Mouse (Mus musculus) liver, embryonic 14.5 days (tissue): Measurements from ENCODE around the gene Pmpca. TPM values are rescaled to one million over a fixed set of nuclear protein-coding genes. Genes with fewer than 3 reads are reported as not detected.
A peak's percentile ranks its signal among the peaks of the same experiment; 100 is the strongest.
"Not testable (repeated sequence)": the region's sequence is repeated elsewhere in the genome, so short reads cannot be mapped to it uniquely, and the experiment has no call there.

Experiments used
- ATAC-seq: fragments of 200-750 bp; cut with Nextera tagmentation; 2 replicates; pipeline ENCODE4 v1.8.0; 2017; ENCODE audit warnings: moderate number of reproducible peaks, mild to moderate bottlenecking, moderate library complexity; ENCODE audit not compliant: insufficient read depth
- DNase-seq, 3 experiments: peaks; one replicate each; pipeline ENCODE4 v3.0.0-alpha.2; 2012 to 2013; ENCODE audit warnings: low read depth in 3 of 3, low spot score in 3 of 3
- H3K27ac ChIP-seq: fragments of 300-500 bp; sonication (generic); 2 replicates; pipeline ENCODE4 v1.5.1; 2014; ENCODE audit warnings: moderate library complexity, mild to moderate bottlenecking, control low read depth, inconsistent platforms
- H3K27me3 ChIP-seq: fragments of 300-500 bp; sonication (generic); 2 replicates; pipeline ENCODE4 v1.6.1; 2014; ENCODE audit warnings: mild to moderate bottlenecking, low read length, moderate library complexity; ENCODE audit not compliant: control insufficient read depth, insufficient read depth
- H3K36me3 ChIP-seq: fragments of 300-500 bp; sonication (generic); replicated peaks from 2 replicates; pipeline ENCODE4 v1.6.1; 2014; ENCODE audit warnings: low read depth; ENCODE audit not compliant: control insufficient read depth, insufficient read depth
- H3K4me1 ChIP-seq, 2 experiments: fragments of 200-500 bp in 1 of 2; fragments of 300-500 bp in 1 of 2; sonication (generic) in 1 of 2; replicated peaks; 2 replicates each; pipeline ENCODE4 v1.6.1; 2012 to 2014; ENCODE audit warnings: antibody characterized with exemption in 1 of 2, inconsistent platforms in 1 of 2, low read length in 1 of 2; ENCODE audit not compliant: control insufficient read depth in 2 of 2, insufficient read depth in 2 of 2
- H3K4me2 ChIP-seq: fragments of 300-500 bp; sonication (generic); 2 replicates; pipeline ENCODE4 v1.6.1; 2014; ENCODE audit warnings: low read depth, mild to moderate bottlenecking, control low read depth, moderate library complexity
- H3K4me3 ChIP-seq, 2 experiments: fragments of 200-500 bp in 1 of 2; fragments of 300-500 bp in 1 of 2; sonication (generic) in 1 of 2; 2 replicates each; pipeline ENCODE4 v1.5.1; 2012 to 2014; ENCODE audit warnings: low read depth in 2 of 2, low read length in 2 of 2, mild to moderate bottlenecking in 2 of 2, control low read depth in 1 of 2, inconsistent platforms in 1 of 2, moderate library complexity in 1 of 2; ENCODE audit not compliant: insufficient read depth in 1 of 2
- H3K9ac ChIP-seq: fragments of 300-500 bp; sonication (generic); replicated peaks from 2 replicates; pipeline ENCODE4 v1.6.1; 2014; ENCODE audit warnings: mild to moderate bottlenecking, control low read depth, moderate library complexity
- H3K9me3 ChIP-seq: fragments of 300-500 bp; sonication (generic); 2 replicates; pipeline ENCODE4 v1.6.1; 2016; ENCODE audit warnings: low read length, mixed read lengths; ENCODE audit not compliant: control insufficient read depth
- CTCF ChIP-seq: IDR thresholded peaks from 2 replicates; pipeline ENCODE4 v1.5.1; 2016; ENCODE audit warnings: antibody characterized with exemption, low read depth, control low read depth
- EP300 ChIP-seq: IDR thresholded peaks from 2 replicates; pipeline ENCODE4 v1.6.1; 2016; ENCODE audit warnings: antibody characterized with exemption, low read depth
- WGBS: fragments of 180-500 bp; shearing (Covaris S2); extraction: QIAGEN DNeasy Blood & Tissue Kit; methylation state at CpG from one replicate; pipeline ENCODE4 v1.1.7; 2014; ENCODE audit not compliant: insufficient replicate concordance; 5-methylcytosine and 5-hydroxymethylcytosine counted together
- polyA plus RNA-seq, 2 experiments: library from polyadenylated mRNA; depleted of rRNA in 1 of 2; stranded (reverse) in 1 of 2; unstranded in 1 of 2; fragments of >200 nt; fragmentation: Nextera tagmentation in 1 of 2; extraction: Ambion mirVana in 1 of 2; gene quantifications; 2 replicates each; pipeline versions ENCODE4 v1.2.1 to v1.2.3; 2012 to 2014

Pmpca gene
- polyA plus RNA-seq, 2 experiments: 41.8 to 45.5 TPM

- 50% methylated on average over 1 of the region's 1 CpGs for WGBS
- Histone ChIP-seq H3K9me3 (no peaks in the 10 kb centered on the region), H3K27me3 (no peaks in the 10 kb centered on the region), H3K9ac (no peak overlapping the region), H3K4me1 (no peaks in the 10 kb centered on the region), H3K4me2 (no peak overlapping the region), H3K4me3 (no peak overlapping the region), H3K36me3 (peaks cover 16% of the 10 kb centered on the region), H3K27ac (no peak overlapping the region)
- DNase-seq (no peak), ATAC-seq (no peak)
- TF ChIP-seq EP300 (no peak), CTCF (no peak)
These were observed 20.6 kb upstream of the Pmpca start for GRCm38 (mm10) chr2:26368572-26368971.

- Histone ChIP-seq H3K27ac (no peak overlapping the region), H3K27me3 (no peaks in the 10 kb centered on the region), H3K4me2 (no peak overlapping the region), H3K4me1 (no peaks in the 10 kb centered on the region), H3K9me3 (no peaks in the 10 kb centered on the region), H3K36me3 (peaks cover 34% of the 10 kb centered on the region), H3K4me3 (no peak overlapping the region), H3K9ac (no peak overlapping the region)
- DNase-seq (no peak), ATAC-seq (no peak)
- 82% methylated on average over 8 of the region's 8 CpGs for WGBS
- TF ChIP-seq CTCF: no peak
- TF ChIP-seq EP300: no peak
These were observed 16.7 kb upstream of the Pmpca start for GRCm38 (mm10) chr2:26372396-26372795.

GRCm38 (mm10) chr2:26380131-26380771, 8.9 kb upstream of the Pmpca start, which contains the start of gene Snapc4:
Gene Snapc4 (minus strand): TSS chr2:26380653.
- Histone ChIP-seq H3K4me1 (no peaks in the 10 kb centered on the region), H3K27me3 (no peaks in the 10 kb centered on the region), H3K4me2 (peak within 1 kb of the TSS; percentile 83), H3K9me3 (no peaks in the 10 kb centered on the region), H3K36me3 (peaks cover 46% of the 10 kb centered on the region), H3K4me3 (peak within 1 kb of the TSS; percentile 68 to 93), H3K27ac (no peak within 1 kb of the TSS), H3K9ac (peak within 1 kb of the TSS; percentile 55)
- ATAC-seq (peak; percentile 91), DNase-seq (peak; percentile 65 to 72 (median 68))
- WGBS: 0% methylated on average over 38 of the region's 38 CpGs
- TF ChIP-seq EP300: no peak
- 0 out of 2 replicates have a peak, but pooled peaks have one; percentile 0 for TF ChIP-seq CTCF

- Histone ChIP-seq H3K36me3 (peaks cover 48% of the 10 kb centered on the region), H3K4me3 (peak overlapping the region; percentile 68 to 93), H3K4me2 (peak overlapping the region; percentile 83)
- H3K27me3 ChIP-seq, DNase-seq, H3K4me1 ChIP-seq, H3K9ac ChIP-seq, H3K9me3 ChIP-seq, H3K27ac ChIP-seq, ATAC-seq: not testable (repeated sequence)
- 13% methylated on average over 6 of the region's 6 CpGs for WGBS
These were observed 8.3 kb upstream of the Pmpca start for GRCm38 (mm10) chr2:26380871-26381270.

GRCm38 (mm10) chr2:26387713-26388112, 1.4 kb upstream of the Pmpca start:
- DNase-seq (no peak), ATAC-seq (no peak)
- peaks cover 3 to 5% of the 10 kb centered on the region in 2 experiments; a peak in 2 of 4 replicates for H3K4me1 ChIP-seq
- 76% methylated on average over 3 of the region's 3 CpGs for WGBS
- H3K27me3 ChIP-seq: no peaks in the 10 kb centered on the region
- H3K4me2 ChIP-seq: peak overlapping the region; percentile 74
- H3K9ac ChIP-seq: no peak overlapping the region
- no peak overlapping the region for H3K27ac ChIP-seq
- peaks cover 65% of the 10 kb centered on the region for H3K36me3 ChIP-seq
- H3K4me3 ChIP-seq: peak overlapping the region in 1 of 2 experiments; percentile 87; a peak in 2 of 4 replicates
- no peak for TF ChIP-seq EP300
- no peak for TF ChIP-seq CTCF
- no peaks in the 10 kb centered on the region for H3K9me3 ChIP-seq
